Mouse (Mus musculus) liver, embryonic 16.5 days (tissue): Measurements from ENCODE around the gene Ino80e. TPM values are rescaled to one million over a fixed set of nuclear protein-coding genes. Genes with fewer than 3 reads are reported as not detected.

Experiments
- ATAC-seq: fragments of 200-750 bp; cut with Nextera tagmentation; 2 replicates; pipeline ENCODE4 v1.8.0; 2017; ENCODE audit warnings: low read depth, mild to moderate bottlenecking, moderate number of reproducible peaks, moderate library complexity
- H3K27ac ChIP-seq: fragments of 300-500 bp; sonication (generic); 2 replicates; pipeline ENCODE4 v1.5.1; 2014; ENCODE audit warnings: mild to moderate bottlenecking, low read length
- H3K27me3 ChIP-seq: fragments of 300-500 bp; sonication (generic); 2 replicates; pipeline ENCODE4 v1.6.1; 2014; ENCODE audit warnings: low read depth, low read length, mixed read lengths; ENCODE audit not compliant: control insufficient read depth, insufficient read depth
- H3K36me3 ChIP-seq: fragments of 300-500 bp; sonication (generic); 2 replicates; pipeline ENCODE4 v1.6.1; 2014; ENCODE audit warnings: mild to moderate bottlenecking; ENCODE audit not compliant: control insufficient read depth, insufficient read depth
- H3K4me1 ChIP-seq: fragments of 300-500 bp; sonication (generic); 2 replicates; pipeline ENCODE4 v1.6.1; 2014; ENCODE audit warnings: low read depth, low read length, mixed read lengths; ENCODE audit not compliant: control insufficient read depth
- H3K4me2 ChIP-seq: fragments of 300-500 bp; sonication (generic); 2 replicates; pipeline ENCODE4 v1.6.1; 2014; ENCODE audit warnings: low read depth, low read length, mixed read lengths
- H3K4me3 ChIP-seq: fragments of 300-500 bp; sonication (generic); 2 replicates; pipeline ENCODE4 v1.5.1; 2014; ENCODE audit warnings: low read depth, mild to moderate bottlenecking, low read length
- H3K9ac ChIP-seq: fragments of 300-500 bp; sonication (generic); 2 replicates; pipeline ENCODE4 v1.6.1; 2014; ENCODE audit warnings: low read depth, low read length
- H3K9me3 ChIP-seq: fragments of 300-500 bp; sonication (generic); replicated peaks from 2 replicates; pipeline ENCODE4 v1.6.1; 2016; ENCODE audit warnings: low read length; ENCODE audit not compliant: control insufficient read depth
- WGBS: fragments of 180-500 bp; shearing (Covaris S2); extraction: QIAGEN DNeasy Blood & Tissue Kit; methylation state at CpG from one replicate; pipeline ENCODE4 v1.1.7; 2014; ENCODE audit not compliant: insufficient replicate concordance; 5-methylcytosine and 5-hydroxymethylcytosine counted together
- polyA plus RNA-seq: library from polyadenylated mRNA; unstranded; fragments of >200 nt; fragmentation: Nextera tagmentation; extraction: Ambion mirVana; gene quantifications from 2 replicates; pipeline ENCODE4 v1.2.1, GENCODE M21; 2015

The Ino80e gene
- polyA plus RNA-seq, 1 experiment from 2014 or later, result 25.7 TPM

- ATAC-seq, result no peak
- Histone ChIP-seq H3K9me3 (no peaks in the 10 kb centered on the region), H3K27me3 (peaks cover 21% of the 10 kb centered on the region), H3K27ac (no peak overlapping the region), H3K4me3 (no peak overlapping the region), H3K9ac (no peak overlapping the region), H3K4me1 (no peaks in the 10 kb centered on the region), H3K36me3 (no peaks in the 10 kb centered on the region), H3K4me2 (no peak overlapping the region)
- WGBS, result 10% methylated on average over 10 of the region's 10 CpGs
Observed at GRCm38 (mm10) chr7:126823940-126824339, 38.2 kb downstream of the Ino80e start.

- WGBS, result 4% methylated on average over 17 of the region's 19 CpGs
- Histone ChIP-seq H3K4me1 (no peaks in the 10 kb centered on the region), H3K9me3 (no peaks in the 10 kb centered on the region), H3K9ac (no peak overlapping the region), H3K27ac (no peak overlapping the region), H3K4me2 (no peak overlapping the region), H3K4me3 (no peak overlapping the region), H3K27me3 (peaks cover 21% of the 10 kb centered on the region), H3K36me3 (no peaks in the 10 kb centered on the region)
- no peak for ATAC-seq
Observed at GRCm38 (mm10) chr7:126823202-126823711, 38.9 kb downstream of the Ino80e start.

GRCm38 (mm10) chr7:126822741-126823140 lies 39.4 kb downstream of the Ino80e start:
- Histone ChIP-seq H3K9ac (no peak overlapping the region), H3K9me3 (no peaks in the 10 kb centered on the region), H3K36me3 (no peaks in the 10 kb centered on the region), H3K27me3 (peaks cover 21% of the 10 kb centered on the region), H3K4me1 (no peaks in the 10 kb centered on the region), H3K27ac (no peak overlapping the region), H3K4me2 (no peak overlapping the region), H3K4me3 (no peak overlapping the region)
- ATAC-seq, result no peak
- WGBS, result 34% methylated on average over 9 of the region's 9 CpGs

GRCm38 (mm10) chr7:126821835-126822511 lies 40.2 kb downstream of the Ino80e start:
- Histone ChIP-seq H3K4me2 (no peak overlapping the region), H3K4me3 (no peak overlapping the region), H3K27ac (no peak overlapping the region), H3K4me1 (no peaks in the 10 kb centered on the region), H3K9ac (no peak overlapping the region), H3K9me3 (no peaks in the 10 kb centered on the region), H3K27me3 (peaks cover 21% of the 10 kb centered on the region), H3K36me3 (no peaks in the 10 kb centered on the region)
- no peak for ATAC-seq
- 21% methylated on average over 7 of the region's 7 CpGs for WGBS

- Histone ChIP-seq H3K27ac (no peak overlapping the region), H3K4me3 (no peak overlapping the region), H3K4me2 (no peak overlapping the region), H3K36me3 (no peaks in the 10 kb centered on the region), H3K9ac (no peak overlapping the region), H3K4me1 (no peaks in the 10 kb centered on the region), H3K9me3 (no peaks in the 10 kb centered on the region), H3K27me3 (peaks cover 15% of the 10 kb centered on the region)
- ATAC-seq, result no peak
- WGBS, result 15% methylated on average over 1 of the region's 1 CpGs
Observed at GRCm38 (mm10) chr7:126818818-126819217, 43.4 kb downstream of the Ino80e start.

GRCm38 (mm10) chr7:126817595-126817994 lies 44.6 kb downstream of the Ino80e start:
- no peaks in the 10 kb centered on the region for H3K36me3 ChIP-seq

GRCm38 (mm10) chr7:126816494-126816893 lies 45.7 kb downstream of the Ino80e start:
- no peaks in the 10 kb centered on the region for H3K9me3 ChIP-seq
- no peak overlapping the region for H3K9ac ChIP-seq
- H3K4me1 ChIP-seq, result no peaks in the 10 kb centered on the region
- no peaks in the 10 kb centered on the region for H3K36me3 ChIP-seq
- ATAC-seq, result no peak
- H3K4me3 ChIP-seq, result no peak overlapping the region
- H3K27me3 ChIP-seq, result no peaks in the 10 kb centered on the region
- no peak overlapping the region for H3K4me2 ChIP-seq
- WGBS, result 67% methylated on average over 8 of the region's 8 CpGs
- H3K27ac ChIP-seq, result no peak overlapping the region

More at GRCm38 (mm10) chr7:126817595-126817994, 44.6 kb downstream of the Ino80e start:
- peaks cover 5% of the 10 kb centered on the region for H3K27me3 ChIP-seq
- H3K4me1 ChIP-seq, result no peaks in the 10 kb centered on the region
- no peak overlapping the region for H3K4me3 ChIP-seq
- no peak overlapping the region for H3K9ac ChIP-seq
- no peaks in the 10 kb centered on the region for H3K9me3 ChIP-seq
- H3K27ac ChIP-seq, result no peak overlapping the region
- WGBS, result 68% methylated on average over 7 of the region's 7 CpGs
- no peak overlapping the region for H3K4me2 ChIP-seq
- no peak for ATAC-seq

- H3K4me1 ChIP-seq, result no peaks in the 10 kb centered on the region
- H3K9ac ChIP-seq, result no peak overlapping the region
- ATAC-seq, result no peak
- H3K4me2 ChIP-seq, result no peak overlapping the region
- no peaks in the 10 kb centered on the region for H3K36me3 ChIP-seq
- WGBS, result 54% methylated on average over 8 of the region's 8 CpGs
- no peaks in the 10 kb centered on the region for H3K27me3 ChIP-seq
- H3K27ac ChIP-seq, result no peak overlapping the region
- H3K4me3 ChIP-seq, result no peak overlapping the region
- H3K9me3 ChIP-seq, result no peaks in the 10 kb centered on the region
Observed at GRCm38 (mm10) chr7:126815726-126816222, 46.4 kb downstream of the Ino80e start.

- H3K9ac ChIP-seq, result no peak overlapping the region
- H3K4me1 ChIP-seq, result peaks cover 24% of the 10 kb centered on the region
- no peaks in the 10 kb centered on the region for H3K36me3 ChIP-seq
- ATAC-seq, result no peak
- no peaks in the 10 kb centered on the region for H3K9me3 ChIP-seq
- H3K27ac ChIP-seq, result no peak overlapping the region; the same call in 1 of the 2 replicates
- no peaks in the 10 kb centered on the region for H3K27me3 ChIP-seq
- H3K4me3 ChIP-seq, result no peak overlapping the region
- H3K4me2 ChIP-seq, result peak overlapping the region; percentile 94; the same call in 1 of the 2 replicates
- 43% methylated on average over 5 of the region's 5 CpGs for WGBS
Observed at GRCm38 (mm10) chr7:126809723-126810369, 52.3 kb downstream of the Ino80e start.
